Mouse (Mus musculus) CH12.LX (cell line): Measurements from ENCODE around the gene Ift22. TPM values are rescaled to one million over a fixed set of nuclear protein-coding genes. Genes with fewer than 3 reads are reported as not detected.

ENCODE experiments used
- DNase-seq: peaks from one replicate; pipeline ENCODE4 v3.0.0-alpha.2; 2013; ENCODE audit errors: extremely low read depth
- H3K27ac ChIP-seq: 2 replicates; pipeline ENCODE4 v1.5.1; 2012; ENCODE audit warnings: low read depth, mild to moderate bottlenecking, control low read depth, moderate library complexity; ENCODE audit not compliant: insufficient read depth
- H3K27me3 ChIP-seq: replicated peaks from 2 replicates; pipeline ENCODE3; 2012; ENCODE audit warnings: inconsistent platforms
- H3K36me3 ChIP-seq, 2 experiments: replicated peaks in 1 of 2; 2 replicates each; pipeline versions ENCODE3 to v1.6.1; 2012; ENCODE audit warnings: inconsistent platforms in 1 of 2, low read length in 1 of 2, mild to moderate bottlenecking in 1 of 2, mixed read lengths in 1 of 2, moderate library complexity in 1 of 2; ENCODE audit not compliant: control insufficient read depth in 1 of 2, insufficient read depth in 1 of 2
- H3K4me1 ChIP-seq, 2 experiments: 2 replicates each; pipeline ENCODE4 v1.6.1; 2012; ENCODE audit warnings: inconsistent platforms in 1 of 2, moderate library complexity in 1 of 2; ENCODE audit not compliant: insufficient read depth in 2 of 2, control insufficient read depth in 1 of 2
- H3K4me2 ChIP-seq: 2 replicates; pipeline ENCODE4 v1.6.1; 2012; ENCODE audit warnings: low read depth, mild to moderate bottlenecking, control low read depth; ENCODE audit not compliant: poor library complexity, insufficient read depth, severe bottlenecking
- H3K4me3 ChIP-seq, 3 experiments: fragments of 150-350 bp in 1 of 3; sonication (generic) in 1 of 3; replicated peaks in 1 of 3; 2 replicates each; pipeline versions ENCODE3 to v1.5.1; 2011 to 2012; ENCODE audit warnings: low read depth in 2 of 3, low read length in 2 of 3, mild to moderate bottlenecking in 2 of 3, moderate library complexity in 2 of 3, control low read depth in 1 of 3, improper control_type of control experiment in 1 of 3, inconsistent platforms in 1 of 3, mixed read lengths in 1 of 3; ENCODE audit not compliant: poor library complexity in 1 of 3
- H3K79me2 ChIP-seq: replicated peaks from 2 replicates; pipeline ENCODE4 v1.6.1; 2012; ENCODE audit warnings: mild to moderate bottlenecking, moderate library complexity; ENCODE audit not compliant: control insufficient read depth, poor library complexity, insufficient read depth, severe bottlenecking; ENCODE audit errors: extremely low read depth
- H3K9ac ChIP-seq: 2 replicates; pipeline ENCODE4 v1.6.1; 2012; ENCODE audit warnings: low read depth, mild to moderate bottlenecking, control low read depth, moderate library complexity; ENCODE audit not compliant: insufficient read depth
- H3K9me3 ChIP-seq: replicated peaks from 2 replicates; pipeline ENCODE3; 2012; ENCODE audit warnings: low read length, inconsistent platforms, mixed read lengths
- CHD1 ChIP-seq: IDR thresholded peaks from 2 replicates; pipeline ENCODE4 v1.6.1; 2012; ENCODE audit warnings: low read depth, low read length, improper control_type of control experiment, inconsistent platforms
- CHD2 ChIP-seq: IDR thresholded peaks from 2 replicates; pipeline ENCODE4 v1.6.1; 2011; ENCODE audit warnings: low read length, improper control_type of control experiment
- CTCF ChIP-seq, 2 experiments: IDR thresholded peaks in 1 of 2; conservative IDR thresholded peaks in 1 of 2; 2 replicates each; pipeline ENCODE4 v1.5.1; 2011 to 2012; ENCODE audit warnings: low read depth in 2 of 2, low read length in 2 of 2, improper control_type of control experiment in 1 of 2, inconsistent platforms in 1 of 2, mild to moderate bottlenecking in 1 of 2, moderate library complexity in 1 of 2
- E2F4 ChIP-seq: IDR thresholded peaks from 2 replicates; pipeline ENCODE4 v1.6.1; 2011; ENCODE audit warnings: low read depth, low read length, improper control_type of control experiment; ENCODE audit not compliant: insufficient replicate concordance
- MAFK ChIP-seq: IDR thresholded peaks from 2 replicates; pipeline ENCODE4 v1.6.1; 2011; ENCODE audit warnings: low read length, improper control_type of control experiment; ENCODE audit not compliant: insufficient replicate concordance
- MYC ChIP-seq: IDR thresholded peaks from 2 replicates; pipeline ENCODE4 v1.6.1; 2011; ENCODE audit warnings: low read depth, mild to moderate bottlenecking, improper control_type of control experiment, low read length
- POLR2AphosphoS2 ChIP-seq: IDR thresholded peaks from 2 replicates; pipeline ENCODE4 v1.6.1; 2011; ENCODE audit warnings: low read depth, low read length, improper control_type of control experiment
- RAD21 ChIP-seq: IDR thresholded peaks from 2 replicates; pipeline ENCODE4 v1.6.1; 2011; ENCODE audit warnings: low read depth, mild to moderate bottlenecking, low read length, improper control_type of control experiment, moderate library complexity
- SMC3 ChIP-seq: IDR thresholded peaks from 2 replicates; pipeline ENCODE4 v1.6.1; 2011; ENCODE audit warnings: low read depth, low read length, improper control_type of control experiment
- ZKSCAN1 ChIP-seq: IDR thresholded peaks from 2 replicates; pipeline ENCODE4 v1.6.1; 2012; ENCODE audit warnings: low read depth, inconsistent platforms, low read length, improper control_type of control experiment, borderline replicate concordance
- ZMIZ1 ChIP-seq: IDR thresholded peaks from 2 replicates; pipeline ENCODE4 v1.6.1; 2012; ENCODE audit warnings: low read depth, mild to moderate bottlenecking, inconsistent platforms, low read length, improper control_type of control experiment
- dilution Hi-C: fragments of 300-500 bp; cut with MboI; formaldehyde crosslinking; loops from 2 replicates; pipeline ENCODE4 v1.14.3; 2020; ENCODE audit warnings: low sequenced_read_pairs; ENCODE audit not compliant: extremely low pct_unique_long_range_greater_than_20kb, extremely low pct_ligation_motif_present
- in situ Hi-C: fragments of 300-500 bp; cut with MboI; formaldehyde crosslinking; loops from 3 replicates; pipeline ENCODE4 v1.14.3; 2019; ENCODE audit warnings: low sequenced_read_pairs, low pct_ligation_motif_present, low pct_unique_long_range_greater_than_20kb, mixed read lengths
- polyA plus RNA-seq: library from polyadenylated mRNA; unstranded; fragments of >175 nt; gene quantifications from 2 replicates; pipeline ENCODE4 v1.2.1, GENCODE M21; 2012; ENCODE audit warnings: low read depth; ENCODE audit not compliant: insufficient read length
- total RNA-seq, 2 experiments: library from RNA; depleted of rRNA; stranded (reverse); fragments of 300-350 nt in 1 of 2; fragments of >200 nt in 1 of 2; gene quantifications; 2 replicates each; pipeline ENCODE4 v1.2.3; 2012 to 2014

Ift22 gene
- total and polyA plus RNA-seq, 3 experiments = 16.8 to 39.6 (median 18.5) TPM

- in situ Hi-C loops = loop anchor here (5.0 kb wide), 1 partner anchor 89 kb away; no protein-coding TSS in a partner anchor
- Histone ChIP-seq H3K9me3 (peaks cover 6% of the 10 kb centered on the region), H3K9ac (no peak overlapping the region), H3K27ac (no peak overlapping the region), H3K27me3 (peaks cover 86% of the 10 kb centered on the region)
- TF ChIP-seq CHD2 (no peak), CTCF (conservative IDR thresholded peaks at IDR 0.05 in 1 of 2, IDR thresholded peaks at IDR 0.05 in 1 of 2; ENCODE audit: low read depth in 2 of 2, low read length in 2 of 2) (peak; percentile 23 to 72; a peak in 3 of 4 replicates), CHD1 (no peak), POLR2AphosphoS2 (no peak), ZMIZ1 (no peak), SMC3 (peak; percentile 82), RAD21 (peak; percentile 39), MAFK (no peak), E2F4 (no peak)
- TF ChIP-seq, all 38 proteins: peak for 3
- Histone ChIP-seq H3K4me1 (no peaks in the 10 kb centered on the region), H3K36me3 (no peaks in the 10 kb centered on the region), H3K4me3 (no peak overlapping the region), H3K4me2 (no peak overlapping the region), H3K79me2 (no peaks in the 10 kb centered on the region)
- peak; percentile 37 for DNase-seq
- dilution Hi-C loops = no loop called here
These were observed 26.5 kb upstream of the Ift22 start for GRCm38 (mm10) chr5:136881380-136882009.

GRCm38 (mm10) chr5:136882055-136882787, 25.7 kb upstream of the Ift22 start:
- no peak overlapping the region for H3K9ac ChIP-seq
- H3K9me3 ChIP-seq = peaks cover 6% of the 10 kb centered on the region
- H3K4me3 ChIP-seq = no peak overlapping the region
- no peak for DNase-seq
- no peaks in the 10 kb centered on the region for H3K4me1 ChIP-seq
- in situ Hi-C loops = loop anchor here (5.0 kb wide), 1 partner anchor 90 kb away; no protein-coding TSS in a partner anchor
- TF ChIP-seq RAD21 (no peak), MYC (no peak), CHD2 (no peak), ZKSCAN1 (no peak)
- dilution Hi-C loops = no loop called here
- H3K36me3 ChIP-seq = no peaks in the 10 kb centered on the region
- H3K4me2 ChIP-seq = no peak overlapping the region
- peaks cover 85% of the 10 kb centered on the region for H3K27me3 ChIP-seq
- no peak overlapping the region for H3K27ac ChIP-seq
- no peaks in the 10 kb centered on the region for H3K79me2 ChIP-seq
